Mouse (Mus musculus): ENCODE data around the gene Gm10570. TPM values are rescaled to one million over a fixed set of nuclear protein-coding genes. Genes with fewer than 3 reads are reported as not detected.

Gm10570 gene
- polyA plus RNA-seq, 1 experiment: not detected

DNA sequence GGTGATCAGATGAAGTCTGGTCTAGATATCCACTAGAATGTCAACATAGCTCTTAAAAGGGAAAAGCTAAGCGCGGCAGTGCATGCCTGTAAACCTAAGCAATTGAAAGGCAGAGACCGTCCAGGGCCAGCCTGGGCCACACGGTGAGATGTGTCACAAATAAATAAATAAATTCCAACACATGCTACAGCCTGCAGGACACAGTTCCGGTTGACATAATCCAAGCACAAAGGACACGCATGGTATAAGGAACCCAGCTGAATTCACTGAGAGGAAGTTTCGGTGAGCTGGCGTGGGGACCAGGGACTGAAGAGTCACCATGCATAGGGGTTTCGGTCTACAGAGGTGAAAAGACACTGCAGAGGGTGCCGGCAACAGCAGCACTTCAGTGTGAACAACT, 39.7 kb downstream of the Gm10570 start:
- no peak for TF ChIP-seq POLR2A (IDR thresholded peaks at IDR 0.05; ENCODE audit: insufficient read depth, low read depth, low read length)
- no peak for TF ChIP-seq CTCF (IDR thresholded peaks at IDR 0.05; ENCODE audit: insufficient read depth, low read depth, low read length)
- no peak overlapping the region for H3K27ac ChIP-seq (ENCODE audit: insufficient read depth, low read depth, low read length)
- 90% methylated on average over 10 of the region's 10 CpGs for WGBS
- H3K4me1 ChIP-seq (ENCODE audit: control insufficient read depth, insufficient read depth, low read length): peaks cover 6% of the 10 kb centered on the region
- H3K4me3 ChIP-seq (ENCODE audit: insufficient read depth, low read depth, low read length): no peak overlapping the region

DNA sequence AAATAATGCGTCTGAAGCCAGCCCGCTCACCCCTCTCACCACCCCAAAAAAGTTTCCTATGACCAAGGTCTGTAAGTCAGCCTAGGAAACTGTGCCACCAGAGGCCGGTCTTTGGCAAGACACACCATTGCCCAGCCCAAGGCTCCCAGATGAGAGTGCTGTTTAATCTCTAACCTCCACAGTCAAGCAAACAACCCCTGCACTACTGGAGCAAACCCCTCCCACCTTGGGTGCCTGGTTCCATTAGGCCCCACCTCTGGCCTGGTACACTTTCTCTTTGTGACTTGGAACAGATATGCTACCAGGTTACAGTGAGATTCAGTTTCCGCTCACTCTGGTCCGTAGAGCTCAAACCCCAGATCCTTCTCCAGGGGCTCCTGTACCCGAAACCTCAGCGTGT, 41.4 kb downstream of the Gm10570 start:
- H3K27ac ChIP-seq (ENCODE audit: insufficient read depth, low read depth, low read length): no peak overlapping the region
- peaks cover 3% of the 10 kb centered on the region; the same call in 1 of the 2 replicates for H3K4me1 ChIP-seq (ENCODE audit: control insufficient read depth, insufficient read depth, low read length)
- no peak overlapping the region for H3K4me3 ChIP-seq (ENCODE audit: insufficient read depth, low read depth, low read length)
- 88% methylated on average over 7 of the region's 7 CpGs for WGBS
- TF ChIP-seq POLR2A (IDR thresholded peaks at IDR 0.05; ENCODE audit: insufficient read depth, low read depth, low read length) (no peak), CTCF (IDR thresholded peaks at IDR 0.05; ENCODE audit: insufficient read depth, low read depth, low read length) (no peak)

DNA sequence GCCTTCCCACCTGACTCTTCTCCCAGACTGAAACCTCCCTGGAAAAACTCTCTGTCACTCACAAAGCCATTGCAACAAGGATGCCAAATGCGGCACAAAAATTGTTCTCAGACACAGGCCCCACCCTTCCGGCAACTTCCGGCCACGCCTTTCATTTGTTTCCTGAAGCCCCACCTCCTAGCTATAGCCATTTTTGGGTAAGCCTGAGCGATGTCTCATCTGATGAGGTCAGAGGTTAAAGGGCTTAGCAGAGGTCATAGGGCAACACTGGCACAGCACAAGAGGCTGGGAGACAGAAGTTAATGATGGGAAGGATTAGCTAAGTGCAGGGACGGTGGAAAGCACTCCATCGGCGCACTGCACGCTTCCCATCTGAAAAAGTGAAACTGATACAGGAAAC, 41.9 kb downstream of the Gm10570 start:
- no peak overlapping the region for H3K4me3 ChIP-seq (ENCODE audit: insufficient read depth, low read depth, low read length)
- H3K27ac ChIP-seq (ENCODE audit: insufficient read depth, low read depth, low read length): no peak overlapping the region
- TF ChIP-seq POLR2A (IDR thresholded peaks at IDR 0.05; ENCODE audit: insufficient read depth, low read depth, low read length): no peak
- TF ChIP-seq CTCF (IDR thresholded peaks at IDR 0.05; ENCODE audit: insufficient read depth, low read depth, low read length): no peak
- 78% methylated on average over 9 of the region's 9 CpGs for WGBS
- H3K4me1 ChIP-seq (ENCODE audit: control insufficient read depth, insufficient read depth, low read length): peaks cover 3% of the 10 kb centered on the region; the same call in 1 of the 2 replicates

DNA sequence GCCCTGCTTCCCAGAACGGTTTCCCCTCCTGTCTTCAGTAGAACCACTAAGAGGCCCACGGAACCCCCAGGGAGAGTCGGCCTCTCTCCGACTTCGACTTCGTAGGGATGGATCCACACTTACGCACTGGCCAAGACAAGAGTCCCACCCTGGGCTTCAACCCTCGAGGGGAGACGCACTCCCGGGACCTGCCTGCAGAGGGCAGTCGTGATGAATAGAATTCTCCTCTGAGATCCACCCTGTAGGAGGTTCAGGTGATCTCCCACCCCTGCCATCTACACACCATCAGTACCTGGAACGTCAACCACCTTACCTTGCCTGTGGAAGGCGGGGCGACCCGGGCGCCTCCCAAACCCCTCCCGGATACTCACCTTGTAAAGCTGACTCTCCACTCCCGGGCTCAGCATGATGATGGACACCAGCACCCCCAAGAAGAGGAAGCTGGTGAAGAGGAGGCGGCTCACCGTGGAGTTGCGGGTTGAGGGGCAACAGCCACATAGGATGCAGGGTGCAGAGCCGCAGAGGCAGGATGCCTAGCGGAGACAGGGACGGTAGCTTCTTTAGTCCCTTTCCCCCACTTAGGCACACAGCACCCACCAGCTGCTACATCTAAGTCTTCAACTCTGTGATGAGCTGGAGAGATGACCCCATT, 43.6 kb downstream of the Gm10570 start:
- no peak overlapping the region for H3K27ac ChIP-seq (ENCODE audit: insufficient read depth, low read depth, low read length)
- 29% methylated on average over 24 of the region's 24 CpGs for WGBS
- H3K4me3 ChIP-seq (ENCODE audit: insufficient read depth, low read depth, low read length): no peak overlapping the region
- H3K4me1 ChIP-seq (ENCODE audit: control insufficient read depth, insufficient read depth, low read length): peaks cover 3% of the 10 kb centered on the region; the same call in 1 of the 2 replicates
- TF ChIP-seq POLR2A (IDR thresholded peaks at IDR 0.05; ENCODE audit: insufficient read depth, low read depth, low read length) (no peak), CTCF (IDR thresholded peaks at IDR 0.05; ENCODE audit: insufficient read depth, low read depth, low read length) (peak; percentile 60)

DNA sequence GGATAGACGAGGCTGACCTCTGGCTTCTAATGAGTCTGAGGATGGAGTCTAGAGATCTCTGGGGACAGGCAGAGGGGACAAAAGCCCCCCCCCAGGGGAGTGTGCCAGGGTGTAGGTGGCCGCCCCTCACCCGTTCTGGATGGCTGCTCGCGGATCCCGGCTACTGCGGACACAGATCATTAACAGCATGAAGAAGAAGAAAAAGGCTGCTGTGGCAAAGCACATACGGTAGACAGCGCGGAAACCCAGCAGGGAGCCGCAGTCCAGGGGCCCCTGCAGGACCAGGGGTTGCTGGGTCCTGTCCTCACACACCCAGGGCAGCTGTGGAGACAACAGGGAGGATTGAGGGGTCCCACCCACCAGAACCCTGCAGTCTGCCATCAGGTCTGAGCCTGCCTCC, 44.3 kb downstream of the Gm10570 start:
- no peak for TF ChIP-seq CTCF (IDR thresholded peaks at IDR 0.05; ENCODE audit: insufficient read depth, low read depth, low read length)
- no peak for TF ChIP-seq POLR2A (IDR thresholded peaks at IDR 0.05; ENCODE audit: insufficient read depth, low read depth, low read length)
- H3K27ac ChIP-seq (ENCODE audit: insufficient read depth, low read depth, low read length): no peak overlapping the region
- 48% methylated on average over 11 of the region's 11 CpGs for whole genome bisulfite sequencing
- no peak overlapping the region for H3K4me3 ChIP-seq (ENCODE audit: insufficient read depth, low read depth, low read length)
- H3K4me1 ChIP-seq (ENCODE audit: control insufficient read depth, insufficient read depth, low read length): peaks cover 3% of the 10 kb centered on the region; the same call in 1 of the 2 replicates

DNA sequence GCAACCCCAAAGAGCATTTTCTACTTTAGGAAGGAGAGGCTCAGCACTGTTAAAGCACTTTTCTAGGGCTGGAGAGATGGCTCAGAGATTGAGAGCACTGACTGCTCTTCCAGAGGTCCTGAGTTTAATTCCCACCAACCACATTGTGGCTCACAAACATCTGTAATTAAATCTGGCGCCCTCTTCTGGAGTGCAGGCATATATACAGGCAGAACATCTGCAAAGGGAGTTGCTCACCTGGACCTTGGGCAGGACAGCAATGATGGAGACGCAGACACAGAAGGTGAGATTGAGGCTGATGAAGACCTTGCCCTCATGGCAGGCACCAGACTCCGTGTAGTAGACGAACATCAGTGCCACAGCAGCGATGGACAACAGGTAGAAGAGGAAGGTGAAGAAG, 48.1 kb downstream of the Gm10570 start:
- no peak overlapping the region for H3K27ac ChIP-seq (ENCODE audit: insufficient read depth, low read depth, low read length)
- peaks cover 3% of the 10 kb centered on the region; the same call in 1 of the 2 replicates for H3K4me1 ChIP-seq (ENCODE audit: control insufficient read depth, insufficient read depth, low read length)
- whole genome bisulfite sequencing: 53% methylated on average over 5 of the region's 5 CpGs
- no peak overlapping the region for H3K4me3 ChIP-seq (ENCODE audit: insufficient read depth, low read depth, low read length)
- no peak for TF ChIP-seq POLR2A (IDR thresholded peaks at IDR 0.05; ENCODE audit: insufficient read depth, low read depth, low read length)
- no peak for TF ChIP-seq CTCF (IDR thresholded peaks at IDR 0.05; ENCODE audit: insufficient read depth, low read depth, low read length)

Other genes with a start within 250 kb of the Gm10570 start
- not detected in 2 replicates for gene Pef1, start 206.1 kb downstream of the Gm10570 start, polyA plus RNA-seq (2012; ENCODE audit: insufficient read depth, insufficient read length, low replicate concordance, missing spikeins)
- gene Hcrtr1, start 169.3 kb downstream of the Gm10570 start, polyA plus RNA-seq (2012; ENCODE audit: insufficient read depth, insufficient read length, low replicate concordance, missing spikeins): not detected in 2 replicates
- gene Tinagl1, start 133.6 kb downstream of the Gm10570 start, polyA plus RNA-seq (2012; ENCODE audit: insufficient read depth, insufficient read length, low replicate concordance, missing spikeins): not detected in 2 replicates
- gene Gm853, start 86.3 kb downstream of the Gm10570 start, polyA plus RNA-seq (2012; ENCODE audit: insufficient read depth, insufficient read length, low replicate concordance, missing spikeins): not detected in 2 replicates
- not detected in 2 replicates for gene Serinc2, start 29.5 kb downstream of the Gm10570 start, polyA plus RNA-seq (2012; ENCODE audit: insufficient read depth, insufficient read length, low replicate concordance, missing spikeins)
- not detected in 2 replicates for gene Fabp3, start 79 bp downstream of the Gm10570 start, polyA plus RNA-seq (2012; ENCODE audit: insufficient read depth, insufficient read length, low replicate concordance, missing spikeins)
- gene Zcchc17, start 51.3 kb upstream of the Gm10570 start, polyA plus RNA-seq (2012; ENCODE audit: insufficient read depth, insufficient read length, low replicate concordance, missing spikeins): not detected in 2 replicates
- gene Snrnp40, start 51.5 kb upstream of the Gm10570 start, polyA plus RNA-seq (2012; ENCODE audit: insufficient read depth, insufficient read length, low replicate concordance, missing spikeins): not detected in 2 replicates

Measured in olfactory bulb, adult 2 months (tissue).